Comparison of ENCODE assay signal across 8 mouse cellular contexts in the genomic region with DNA sequence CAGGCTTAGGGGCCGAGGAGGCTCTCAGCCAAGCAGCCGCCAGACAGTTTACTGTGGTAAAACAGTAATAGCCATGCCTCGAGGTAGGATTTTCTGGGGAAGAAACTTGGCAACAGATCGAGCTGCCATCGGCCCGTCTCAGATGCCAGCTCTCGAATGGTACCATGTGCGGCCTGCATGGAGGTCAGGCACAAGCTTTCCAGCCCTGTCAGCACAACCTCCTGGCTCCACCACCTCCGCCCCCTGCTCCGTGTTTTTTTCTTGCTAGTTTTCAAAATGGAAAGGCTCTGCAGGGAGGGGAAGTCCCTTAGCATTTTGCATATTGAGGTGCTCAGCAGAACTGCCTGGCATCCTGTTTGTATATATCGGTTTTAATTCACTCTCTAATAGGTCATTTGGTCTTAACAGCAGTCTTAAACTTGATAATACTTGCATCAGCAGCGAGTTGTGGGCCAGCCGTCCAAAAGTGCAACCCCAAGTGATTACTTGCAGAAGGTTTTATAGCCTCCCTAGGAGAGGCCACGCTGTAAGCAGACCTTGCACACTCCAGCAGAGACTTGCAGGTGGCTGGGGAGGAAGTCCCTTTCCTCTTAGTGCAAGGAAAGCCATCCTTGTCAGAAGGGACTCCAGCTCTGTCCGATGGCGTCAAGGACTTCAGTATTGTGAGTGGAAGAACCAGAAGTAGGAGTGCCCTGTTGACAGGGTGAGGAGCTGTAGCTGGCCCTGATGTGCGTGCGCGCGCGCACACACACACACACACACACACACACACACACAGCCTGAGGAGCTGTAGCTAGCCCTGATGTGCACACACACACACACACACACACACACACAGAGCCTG. TPM values are rescaled to one million over a fixed set of nuclear protein-coding genes. Genes with fewer than 3 reads are reported as not detected.
DNase-seq lines count a peak whose midpoint lies in the region; ATAC-seq and TF ChIP-seq lines count a peak whose summit lies in the region.

No protein-coding gene starts in this region.

- H3K27me3 ChIP-seq in intestine, embryonic 14.5 days (replicated peaks; ENCODE audit: control insufficient read depth, insufficient read depth, low read length) = no peaks in the 10 kb centered on the region
- H3K27me3 ChIP-seq in liver, embryonic 16.5 days (ENCODE audit: control insufficient read depth, insufficient read depth, low read depth, low read length) = no peaks in the 10 kb centered on the region
- no peaks in the 10 kb centered on the region for H3K27me3 ChIP-seq in stomach, postnatal 0 days (ENCODE audit: control insufficient read depth, insufficient read depth, low read length)

- no peak for TF ChIP-seq CTCF in stomach, postnatal 0 days (IDR thresholded peaks at IDR 0.05; ENCODE audit: low read depth)

- no peak for TF ChIP-seq EP300 in stomach, postnatal 0 days (optimal IDR thresholded peaks at IDR 0.05)

- H3K9me3 ChIP-seq in intestine, embryonic 14.5 days (ENCODE audit: control insufficient read depth, low read length) = no peaks in the 10 kb centered on the region
- no peaks in the 10 kb centered on the region for H3K9me3 ChIP-seq in liver, embryonic 16.5 days (replicated peaks; ENCODE audit: control insufficient read depth, low read length)
- H3K9me3 ChIP-seq in stomach, postnatal 0 days (ENCODE audit: control insufficient read depth, low read length) = no peaks in the 10 kb centered on the region

- no peak for DNase-seq in frontal cortex, postnatal 25 days (ENCODE audit: low spot score in 2 of 2)
- peak; percentile 7 for DNase-seq in ZHBTc4 (ENCODE audit: low read depth, low spot score)
- DNase-seq in gastrocnemius, postnatal 25 days = peak; percentile 55
- DNase-seq in intestine, embryonic 14.5 days (ENCODE audit: low spot score) = no peak
- no peak for DNase-seq in stomach, postnatal 0 days (ENCODE audit: low spot score)
- no peak for DNase-seq in left cerebral cortex, postnatal 10 days (ENCODE audit: extremely low spot score in 1 of 2, low spot score in 2 of 2)

- ATAC-seq in frontal cortex, adult (ENCODE audit: low TSS enrichment) = 0 out of 2 replicates have a peak, but pooled peaks have one; percentile 3
- ATAC-seq in intestine, embryonic 14.5 days (replicated peaks; ENCODE audit: low FRiP score, low TSS enrichment, low read depth) = peak; percentile 54
- no peak for ATAC-seq in liver, embryonic 16.5 days (ENCODE audit: low read depth)
- ATAC-seq in stomach, postnatal 0 days (ENCODE audit: low FRiP score, low TSS enrichment) = peak; percentile 43

- no peak overlapping the region for H3K4me2 ChIP-seq in intestine, embryonic 14.5 days (ENCODE audit: low read length)
- no peak overlapping the region; the same call in 1 of the 2 replicates for H3K4me2 ChIP-seq in liver, embryonic 16.5 days (ENCODE audit: low read depth, low read length)
- no peak overlapping the region for H3K4me2 ChIP-seq in stomach, postnatal 0 days (replicated peaks; ENCODE audit: low read depth)

- H3K4me1 ChIP-seq in intestine, embryonic 14.5 days (replicated peaks; ENCODE audit: control insufficient read depth, insufficient read depth, low read length) = peaks cover 28% of the 10 kb centered on the region
- H3K4me1 ChIP-seq in liver, embryonic 16.5 days (ENCODE audit: control insufficient read depth, low read depth, low read length) = peaks cover 47% of the 10 kb centered on the region
- H3K4me1 ChIP-seq in stomach, postnatal 0 days (replicated peaks; ENCODE audit: control insufficient read depth, insufficient read depth) = 0 out of 2 replicates have a peak, but pooled peaks cover 5% of the 10 kb centered on the region

- intact Hi-C loops in left cerebral cortex, postnatal 10 days (cut with DNase I) = no loop called here

- H3K4me3 ChIP-seq in intestine, embryonic 14.5 days (ENCODE audit: low read depth, low read length) = no peak overlapping the region
- no peak overlapping the region for H3K4me3 ChIP-seq in liver, embryonic 16.5 days (ENCODE audit: low read depth, low read length)
- no peak overlapping the region for H3K4me3 ChIP-seq in stomach, postnatal 0 days (ENCODE audit: low read depth, low read length)

- H3K9ac ChIP-seq in intestine, embryonic 14.5 days (ENCODE audit: low read length) = no peak overlapping the region
- peak overlapping the region; percentile 17; the same call in 1 of the 2 replicates for H3K9ac ChIP-seq in liver, embryonic 16.5 days (ENCODE audit: low read depth, low read length)
- H3K9ac ChIP-seq in stomach, postnatal 0 days (ENCODE audit: low read length) = no peak overlapping the region

- H3K36me3 ChIP-seq in intestine, embryonic 14.5 days (ENCODE audit: control insufficient read depth, insufficient read depth, low read length) = no peaks in the 10 kb centered on the region
- no peaks in the 10 kb centered on the region for H3K36me3 ChIP-seq in liver, embryonic 16.5 days (ENCODE audit: control insufficient read depth, insufficient read depth)
- H3K36me3 ChIP-seq in stomach, postnatal 0 days (ENCODE audit: control insufficient read depth, insufficient read depth, low read length) = no peaks in the 10 kb centered on the region

- 50% methylated on average over 21 of the region's 21 CpGs for WGBS in intestine, embryonic 14.5 days
- 44% methylated on average over 21 of the region's 21 CpGs for WGBS in liver, embryonic 16.5 days (ENCODE audit: insufficient replicate concordance)
- 47% methylated on average over 21 of the region's 21 CpGs for WGBS in stomach, postnatal 0 days

- 0 out of 2 replicates have a peak overlapping the region, but pooled peaks have one; percentile 12 for H3K27ac ChIP-seq in intestine, embryonic 14.5 days (ENCODE audit: low read depth)
- H3K27ac ChIP-seq in liver, embryonic 16.5 days (ENCODE audit: low read length) = peak overlapping the region; percentile 65
- peak overlapping the region; percentile 36; the same call in 1 of the 2 replicates for H3K27ac ChIP-seq in stomach, postnatal 0 days (replicated peaks)

RNA-seq across cellular contexts. Expression of gene Spock2, which starts 24.8 kb away (rescaled TPM):
- total RNA-seq in gastrocnemius, postnatal 25 days (2021) = 1 to 10 TPM; 4.7 to 5.7 TPM
- 3.1 and 3.7 TPM in 2 replicates for polyA plus RNA-seq in intestine, embryonic 14.5 days (2014; fragmentation: Nextera tagmentation; extraction: Ambion mirVana)
- 0.02 and 0.14 TPM in 2 replicates for polyA plus RNA-seq in liver, embryonic 16.5 days (2015; fragmentation: Nextera tagmentation; extraction: Ambion mirVana)
- polyA plus RNA-seq in stomach, postnatal 0 days (2015; fragmentation: Nextera tagmentation; extraction: Ambion mirVana) = 3.6 and 4.1 TPM in 2 replicates
- 100 to 1,000 TPM; 484 to 496 TPM for total RNA-seq in left cerebral cortex, postnatal 10 days (2021)

Comparison
In these comparisons a context has a peak if more than half of its experiments do, and no peak if none do; other contexts are left out.
1. DNase-seq: peak in ZHBTc4 (single experiment) and gastrocnemius, postnatal 25 days (single experiment); none in frontal cortex, postnatal 25 days (0 of 2), intestine, embryonic 14.5 days (single experiment), stomach, postnatal 0 days (single experiment) and left cerebral cortex, postnatal 10 days (0 of 2).
2. H3K27ac ChIP-seq: peak in every context shown above with its lines; median percentile 65 in liver, embryonic 16.5 days; 36 in stomach, postnatal 0 days; 12 in intestine, embryonic 14.5 days.